Mouse (Mus musculus) heart, postnatal 0 days (tissue): ENCODE data around the gene C530008M17Rik. TPM values are rescaled to one million over a fixed set of nuclear protein-coding genes. Genes with fewer than 3 reads are reported as not detected.

Experiments
- ATAC-seq: fragments of 200-750 bp; cut with Nextera tagmentation; 2 replicates; pipeline ENCODE4 v1.8.0; 2017; ENCODE audit warnings: low read depth, moderate number of reproducible peaks, moderate library complexity; ENCODE audit not compliant: insufficient read depth
- DNase-seq: peaks from one replicate; pipeline ENCODE4 v3.0.0-alpha.2; 2016; ENCODE audit warnings: low spot score
- H3K27ac ChIP-seq: fragments of 300-500 bp; sonication (generic); 2 replicates; pipeline ENCODE4 v1.5.1; 2014; ENCODE audit warnings: low read depth, mild to moderate bottlenecking
- H3K27me3 ChIP-seq: fragments of 300-500 bp; sonication (generic); 2 replicates; pipeline ENCODE4 v1.6.1; 2014; ENCODE audit warnings: low read length, mixed read lengths; ENCODE audit not compliant: control insufficient read depth, insufficient read depth
- H3K36me3 ChIP-seq: fragments of 300-500 bp; sonication (generic); replicated peaks from 2 replicates; pipeline ENCODE4 v1.6.1; 2014; ENCODE audit warnings: low read length, mixed read lengths; ENCODE audit not compliant: control insufficient read depth, insufficient read depth
- H3K4me1 ChIP-seq: fragments of 300-500 bp; sonication (generic); 2 replicates; pipeline ENCODE4 v1.6.1; 2014; ENCODE audit warnings: antibody characterized with exemption; ENCODE audit not compliant: control insufficient read depth, insufficient read depth
- H3K4me2 ChIP-seq: fragments of 300-500 bp; sonication (generic); 2 replicates; pipeline ENCODE4 v1.6.1; 2014; ENCODE audit warnings: low read depth, mild to moderate bottlenecking, low read length, moderate library complexity
- H3K4me3 ChIP-seq: fragments of 300-500 bp; sonication (generic); 2 replicates; pipeline ENCODE4 v1.5.1; 2014; ENCODE audit warnings: low read depth, low read length
- H3K9ac ChIP-seq: fragments of 300-500 bp; sonication (generic); replicated peaks from 2 replicates; pipeline ENCODE4 v1.6.1; 2014; ENCODE audit warnings: low read depth, low read length, mixed read lengths
- H3K9me3 ChIP-seq: fragments of 300-500 bp; sonication (generic); replicated peaks from 2 replicates; pipeline ENCODE4 v1.6.1; 2016; ENCODE audit warnings: low read length; ENCODE audit not compliant: control insufficient read depth
- CTCF ChIP-seq: IDR thresholded peaks from 2 replicates; pipeline ENCODE4 v1.5.1; 2016; ENCODE audit warnings: antibody characterized with exemption, control low read depth, low read depth
- EP300 ChIP-seq: IDR thresholded peaks from 2 replicates; pipeline ENCODE4 v1.6.1; 2016; ENCODE audit warnings: antibody characterized with exemption, low read depth
- WGBS: fragments of 180-500 bp; shearing (Covaris S2); extraction: QIAGEN DNeasy Blood & Tissue Kit; methylation state at CpG from one replicate; pipeline ENCODE4 v1.1.7; 2014; 5-methylcytosine and 5-hydroxymethylcytosine counted together
- polyA plus RNA-seq: library from polyadenylated mRNA; unstranded; fragments of >200 nt; fragmentation: Nextera tagmentation; extraction: Ambion mirVana; gene quantifications from 2 replicates; pipeline ENCODE4 v1.2.1, GENCODE M21; 2015
- total RNA-seq: library from RNA; depleted of rRNA; stranded (reverse); fragments of >200 nt; gene quantifications from 2 replicates; pipeline ENCODE4 v1.2.3, GENCODE M21; 2014; ENCODE audit warnings: low replicate concordance; rRNA removed

Gene C530008M17Rik
- total and polyA plus RNA-seq, 2 experiments from 2014 or later = 7.3 to 18.8 TPM

GRCm38 (mm10) chr5:76922833-76923232 is 266.5 kb downstream of the C530008M17Rik start:
- no peak for DNase-seq
- no peak for TF ChIP-seq EP300
- TF ChIP-seq CTCF = no peak
- H3K4me2 ChIP-seq = no peak overlapping the region
- no peak overlapping the region for H3K27ac ChIP-seq
- H3K36me3 ChIP-seq = peaks cover 57% of the 10 kb centered on the region
- no peak overlapping the region for H3K9ac ChIP-seq
- H3K27me3 ChIP-seq = no peaks in the 10 kb centered on the region
- no peak overlapping the region for H3K4me3 ChIP-seq
- no peak for ATAC-seq
- 80% methylated on average over 4 of the region's 4 CpGs for WGBS
- peaks cover 19% of the 10 kb centered on the region for H3K4me1 ChIP-seq
- H3K9me3 ChIP-seq = no peaks in the 10 kb centered on the region

Other genes starting within 250 kb of the C530008M17Rik start
- gene Gm7271, start 172.5 kb upstream of the C530008M17Rik start, total RNA-seq = not detected in 2 replicates
- gene Gm7271, start 172.5 kb upstream of the C530008M17Rik start, polyA plus RNA-seq = not detected in 2 replicates
- gene Exoc1, start 127.2 kb upstream of the C530008M17Rik start, total RNA-seq = 13.0 and 23.5 TPM in 2 replicates
- gene Exoc1, start 127.2 kb upstream of the C530008M17Rik start, polyA plus RNA-seq = 12.9 and 13.6 TPM in 2 replicates
- 1.9 and 4.7 TPM in 2 replicates for gene Cep135, start 67.8 kb upstream of the C530008M17Rik start, total RNA-seq
- 2.0 TPM in 2 replicates for gene Cep135, start 67.8 kb upstream of the C530008M17Rik start, polyA plus RNA-seq
- gene Aasdh, start 249.0 kb downstream of the C530008M17Rik start, total RNA-seq = 12.1 and 16.4 TPM in 2 replicates
- 8.7 and 9.6 TPM in 2 replicates for gene Aasdh, start 249.0 kb downstream of the C530008M17Rik start, polyA plus RNA-seq